Mouse (Mus musculus): ENCODE data around the gene Pomp.

- TF ChIP-seq CTCF (IDR thresholded peaks at IDR 0.05; ENCODE audit: low read depth, low read length) = no peak
- TF ChIP-seq POLR2A (IDR thresholded peaks at IDR 0.05; ENCODE audit: extremely low read depth, insufficient read depth, low read length) = no peak
These were observed 12.9 kb upstream of the Pomp start for GRCm38 (mm10) chr5:147847361-147847760.
